Mouse (Mus musculus): ENCODE data around the gene Agxt. TPM values are rescaled to one million over a fixed set of nuclear protein-coding genes. Genes with fewer than 3 reads are reported as not detected.

The Agxt gene
- 0.25 TPM in 1 of 2 replicates, not detected in the other for polyA plus RNA-seq (2015; fragmentation: Nextera tagmentation; extraction: Ambion mirVana)

- Histone ChIP-seq H3K9me3 (no peaks in the 10 kb centered on the region), H3K4me2 (no peak within 1 kb of the TSS), H3K27me3 (no peaks in the 10 kb centered on the region), H3K36me3 (no peaks in the 10 kb centered on the region), H3K4me1 (no peaks in the 10 kb centered on the region), H3K9ac (no peak within 1 kb of the TSS), H3K27ac (no peak within 1 kb of the TSS), H3K4me3 (no peak within 1 kb of the TSS)
- no peak for ATAC-seq (ENCODE audit: insufficient number of reproducible peaks, insufficient read depth, low FRiP score, low TSS enrichment, low read depth)
- WGBS = 83% methylated on average over 12 of the region's 12 CpGs
These were observed at the start of gene Agxt for GRCm38 (mm10) chr1:93135036-93135526. Gene Agxt, plus strand, starts transcription at chr1:93135240.

GRCm38 (mm10) chr1:93092582-93092981 lies 42.5 kb upstream of the Agxt start:
- Histone ChIP-seq H3K4me2 (no peak overlapping the region), H3K4me1 (no peaks in the 10 kb centered on the region), H3K36me3 (no peaks in the 10 kb centered on the region), H3K27me3 (no peaks in the 10 kb centered on the region), H3K27ac (no peak overlapping the region), H3K4me3 (no peak overlapping the region), H3K9ac (no peak overlapping the region), H3K9me3 (no peaks in the 10 kb centered on the region)
- 91% methylated on average over 3 of the region's 3 CpGs for WGBS
- ATAC-seq (ENCODE audit: insufficient number of reproducible peaks, insufficient read depth, low FRiP score, low TSS enrichment, low read depth) = no peak

GRCm38 (mm10) chr1:93098956-93099355 lies 36.1 kb upstream of the Agxt start:
- no peak overlapping the region for H3K4me3 ChIP-seq
- no peak overlapping the region for H3K4me2 ChIP-seq
- H3K9ac ChIP-seq = no peak overlapping the region
- H3K27ac ChIP-seq = no peak overlapping the region
- peaks cover 50% of the 10 kb centered on the region for H3K27me3 ChIP-seq
- 77% methylated on average over 5 of the region's 5 CpGs for WGBS
- no peaks in the 10 kb centered on the region for H3K9me3 ChIP-seq
- H3K36me3 ChIP-seq = no peaks in the 10 kb centered on the region
- no peak for ATAC-seq (ENCODE audit: insufficient number of reproducible peaks, insufficient read depth, low FRiP score, low TSS enrichment, low read depth)
- H3K4me1 ChIP-seq = peaks cover 21% of the 10 kb centered on the region

DNA sequence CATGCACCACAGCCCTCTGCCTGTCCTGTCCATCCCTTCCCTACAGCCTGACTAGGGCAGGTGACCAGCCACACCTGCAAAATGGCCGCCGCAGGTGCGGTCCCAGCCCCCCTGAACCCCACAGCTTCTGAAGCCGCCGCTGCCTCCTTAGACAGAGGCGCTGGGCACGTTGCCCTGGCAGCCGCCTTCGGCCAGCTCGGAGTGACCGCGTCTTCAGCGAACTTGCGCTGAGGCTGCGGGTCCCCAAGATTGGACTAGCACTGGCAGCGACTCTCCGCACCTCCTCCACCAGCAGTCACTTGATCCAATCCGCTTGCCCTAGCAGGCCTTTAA lies 34.8 kb upstream of the Agxt start:
- Histone ChIP-seq H3K27ac (no peak overlapping the region), H3K36me3 (no peaks in the 10 kb centered on the region), H3K9me3 (no peaks in the 10 kb centered on the region), H3K27me3 (peaks cover 52% of the 10 kb centered on the region), H3K4me1 (peaks cover 21% of the 10 kb centered on the region), H3K9ac (peak overlapping the region; percentile 75), H3K4me3 (peak overlapping the region; percentile 61), H3K4me2 (peak overlapping the region; percentile 99)
- 4% methylated on average over 18 of the region's 18 CpGs for WGBS
- ATAC-seq (ENCODE audit: insufficient number of reproducible peaks, insufficient read depth, low FRiP score, low TSS enrichment, low read depth) = no peak

DNA sequence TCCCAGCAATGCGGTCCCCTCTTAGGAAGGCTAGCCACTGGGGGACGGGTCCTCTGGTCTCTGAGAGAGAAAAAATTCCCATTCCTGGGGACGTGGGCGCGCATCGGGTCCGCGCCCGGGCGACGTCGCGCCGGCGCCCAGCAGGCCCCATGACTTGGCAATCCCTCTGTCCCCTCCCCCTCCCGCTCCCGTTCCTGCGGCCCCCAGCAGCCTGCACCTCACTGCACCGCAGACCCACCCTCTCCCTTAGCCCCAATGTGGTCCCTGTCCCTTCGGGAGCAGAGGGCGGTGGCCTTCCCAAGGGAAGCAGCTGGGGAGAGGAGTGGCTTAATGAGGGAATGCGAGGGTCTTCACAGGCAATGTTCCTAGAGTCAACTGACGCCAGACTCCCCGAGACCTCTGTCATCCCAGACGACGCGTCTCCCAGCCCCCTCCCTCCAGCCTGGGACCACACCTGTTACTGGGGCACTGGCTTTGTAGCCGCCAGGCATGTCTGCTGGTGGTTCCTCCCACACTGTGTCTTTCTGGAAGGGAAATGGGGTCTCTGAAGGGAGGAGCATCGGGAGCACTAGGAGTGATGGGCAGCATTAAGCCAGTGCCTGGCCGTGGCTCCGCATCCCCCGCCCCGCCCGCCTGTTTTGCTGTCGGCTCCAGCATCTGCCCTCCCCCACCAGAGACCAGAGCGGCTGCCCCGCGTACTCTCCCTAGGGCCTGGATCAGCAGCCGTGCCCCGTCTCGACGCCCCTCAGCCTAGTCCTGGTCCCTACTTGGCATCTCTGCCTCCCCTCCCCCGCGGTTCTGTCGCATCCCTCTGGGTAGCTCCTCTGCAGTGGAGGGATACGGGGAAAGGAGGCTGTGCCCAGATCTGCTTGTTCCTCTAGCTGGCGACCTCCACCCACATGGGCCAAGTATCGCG lies 34.2 kb upstream of the Agxt start:
- peaks cover 52% of the 10 kb centered on the region for H3K27me3 ChIP-seq
- under 1% methylated on average over 49 of the region's 49 CpGs for WGBS

DNA sequence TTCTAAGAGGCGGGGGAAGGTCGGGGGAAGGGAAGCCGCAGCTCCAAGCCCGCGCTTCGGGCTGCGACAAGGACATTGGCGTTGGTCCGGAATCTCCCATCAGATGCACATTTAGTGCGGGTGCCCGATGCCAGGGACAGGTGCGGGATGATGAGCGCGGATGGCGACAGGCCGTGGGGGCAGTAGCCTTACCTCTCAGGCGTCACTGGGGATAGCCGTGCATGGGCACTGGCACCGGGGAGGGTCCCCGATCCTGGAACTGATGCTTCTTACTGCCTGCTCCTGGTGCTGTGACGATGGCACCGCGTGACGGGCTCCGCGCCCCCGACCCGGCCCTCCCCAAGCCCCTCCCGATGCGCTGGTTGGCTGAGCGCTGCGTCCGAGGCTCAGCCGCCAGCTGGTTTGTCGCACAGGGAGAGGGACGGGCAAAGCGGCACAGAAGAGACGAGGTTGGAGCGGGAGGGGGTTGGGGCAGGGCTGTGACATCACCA lies 33.4 kb upstream of the Agxt start, which contains the start of gene Kif1a:
TSS of gene Kif1a (minus strand) at position 381 of the 491 bp plus-strand sequence.
- H3K4me3 ChIP-seq = peak within 1 kb of the TSS; percentile 61
- no peaks in the 10 kb centered on the region for H3K9me3 ChIP-seq
- H3K27ac ChIP-seq = 0 out of 2 replicates have a peak within 1 kb of the TSS, but pooled peaks have one; percentile 7
- H3K9ac ChIP-seq = peak within 1 kb of the TSS; percentile 75
- peaks cover 21% of the 10 kb centered on the region for H3K4me1 ChIP-seq
- peaks cover 52% of the 10 kb centered on the region for H3K27me3 ChIP-seq
- H3K4me2 ChIP-seq = peak within 1 kb of the TSS; percentile 99
- no peaks in the 10 kb centered on the region for H3K36me3 ChIP-seq
- peak; percentile 71 for ATAC-seq (ENCODE audit: insufficient number of reproducible peaks, insufficient read depth, low FRiP score, low TSS enrichment, low read depth)
- under 1% methylated on average over 39 of the region's 39 CpGs for WGBS

More for the DNA sequence above, 34.2 kb upstream of the Agxt start:
- Histone ChIP-seq H3K4me2 (peak overlapping the region; percentile 99), H3K4me1 (peaks cover 21% of the 10 kb centered on the region), H3K36me3 (no peaks in the 10 kb centered on the region), H3K9me3 (no peaks in the 10 kb centered on the region), H3K27ac (0 out of 2 replicates have a peak overlapping the region, but pooled peaks have one; percentile 7), H3K9ac (peak overlapping the region; percentile 75), H3K4me3 (peak overlapping the region; percentile 61)
- peak; percentile 18; the same call in 1 of the 2 replicates for ATAC-seq (ENCODE audit: insufficient number of reproducible peaks, insufficient read depth, low FRiP score, low TSS enrichment, low read depth)

- H3K4me3 ChIP-seq = no peak overlapping the region
- WGBS = 64% methylated on average over 7 of the region's 7 CpGs
- H3K9me3 ChIP-seq = no peaks in the 10 kb centered on the region
- H3K27ac ChIP-seq = no peak overlapping the region
- peaks cover 52% of the 10 kb centered on the region for H3K27me3 ChIP-seq
- H3K4me1 ChIP-seq = peaks cover 21% of the 10 kb centered on the region
- no peaks in the 10 kb centered on the region for H3K36me3 ChIP-seq
- no peak overlapping the region for H3K4me2 ChIP-seq
- H3K9ac ChIP-seq = no peak overlapping the region
- no peak for ATAC-seq (ENCODE audit: insufficient number of reproducible peaks, insufficient read depth, low FRiP score, low TSS enrichment, low read depth)
These were observed 32.3 kb upstream of the Agxt start for GRCm38 (mm10) chr1:93102700-93103099.

GRCm38 (mm10) chr1:93114713-93115463 lies 20.2 kb upstream of the Agxt start:
- Histone ChIP-seq H3K36me3 (no peaks in the 10 kb centered on the region), H3K9ac (peak overlapping the region; percentile 58; the same call in 1 of the 2 replicates), H3K4me1 (0 out of 2 replicates have a peak, but pooled peaks cover 10% of the 10 kb centered on the region), H3K27me3 (no peaks in the 10 kb centered on the region), H3K27ac (no peak overlapping the region), H3K4me2 (peak overlapping the region; percentile 67), H3K9me3 (no peaks in the 10 kb centered on the region), H3K4me3 (peak overlapping the region; percentile 40)
- whole genome bisulfite sequencing = 25% methylated on average over 21 of the region's 21 CpGs
- peak; percentile 98 for ATAC-seq (ENCODE audit: insufficient number of reproducible peaks, insufficient read depth, low FRiP score, low TSS enrichment, low read depth)

- H3K4me2 ChIP-seq = peak overlapping the region; percentile 67
- H3K27ac ChIP-seq = no peak overlapping the region
- H3K4me1 ChIP-seq = 0 out of 2 replicates have a peak, but pooled peaks cover 10% of the 10 kb centered on the region
- H3K36me3 ChIP-seq = no peaks in the 10 kb centered on the region
- no peak for ATAC-seq (ENCODE audit: insufficient number of reproducible peaks, insufficient read depth, low FRiP score, low TSS enrichment, low read depth)
- peak overlapping the region; percentile 40 for H3K4me3 ChIP-seq
- H3K27me3 ChIP-seq = no peaks in the 10 kb centered on the region
- H3K9me3 ChIP-seq = no peaks in the 10 kb centered on the region
- WGBS = 18% methylated on average over 13 of the region's 13 CpGs
- peak overlapping the region; percentile 58; the same call in 1 of the 2 replicates for H3K9ac ChIP-seq
These were observed 19.6 kb upstream of the Agxt start for GRCm38 (mm10) chr1:93115471-93115870.

GRCm38 (mm10) chr1:93118816-93119215 lies 16.2 kb upstream of the Agxt start:
- no peak overlapping the region for H3K9ac ChIP-seq
- H3K27me3 ChIP-seq = no peaks in the 10 kb centered on the region
- H3K4me3 ChIP-seq = no peak overlapping the region
- H3K27ac ChIP-seq = no peak overlapping the region
- 31% methylated on average over 4 of the region's 4 CpGs for WGBS
- H3K4me2 ChIP-seq = no peak overlapping the region
- peaks cover 14% of the 10 kb centered on the region for H3K4me1 ChIP-seq
- no peaks in the 10 kb centered on the region for H3K9me3 ChIP-seq
- no peaks in the 10 kb centered on the region for H3K36me3 ChIP-seq
- no peak for ATAC-seq (ENCODE audit: insufficient number of reproducible peaks, insufficient read depth, low FRiP score, low TSS enrichment, low read depth)

- no peak overlapping the region for H3K9ac ChIP-seq
- no peak overlapping the region for H3K4me2 ChIP-seq
- H3K4me3 ChIP-seq = no peak overlapping the region
- H3K27me3 ChIP-seq = no peaks in the 10 kb centered on the region
- 58% methylated on average over 11 of the region's 11 CpGs for WGBS
- no peak for ATAC-seq (ENCODE audit: insufficient number of reproducible peaks, insufficient read depth, low FRiP score, low TSS enrichment, low read depth)
- no peaks in the 10 kb centered on the region for H3K36me3 ChIP-seq
- H3K4me1 ChIP-seq = peaks cover 9% of the 10 kb centered on the region
- no peaks in the 10 kb centered on the region for H3K9me3 ChIP-seq
- peak overlapping the region; percentile 71; the same call in 1 of the 2 replicates for H3K27ac ChIP-seq
These were observed 11.7 kb upstream of the Agxt start for GRCm38 (mm10) chr1:93123179-93123854.
